Mouse (Mus musculus) spleen, adult 2 months (tissue): Measurements from ENCODE around the gene Bri3. TPM values are rescaled to one million over a fixed set of nuclear protein-coding genes. Genes with fewer than 3 reads are reported as not detected.

Experiments
- DNase-seq, 2 experiments: peaks; one replicate each; pipeline versions ENCODE4 v3.0.0 to v3.0.0-alpha.2; 2012 to 2021; ENCODE audit warnings: low spot score in 2 of 2, low read depth in 1 of 2
- H3K27ac ChIP-seq: fragments of 200-500 bp; 2 replicates; pipeline ENCODE4 v1.5.1; 2012; ENCODE audit warnings: low read length, inconsistent platforms; ENCODE audit not compliant: insufficient read depth
- H3K27me3 ChIP-seq: fragments of 200-500 bp; 2 replicates; pipeline ENCODE4 v1.6.1; 2012; ENCODE audit warnings: mild to moderate bottlenecking, moderate library complexity, low read length, inconsistent platforms; ENCODE audit not compliant: control insufficient read depth, insufficient read depth
- H3K36me3 ChIP-seq: fragments of 200-500 bp; 2 replicates; pipeline ENCODE4 v1.6.1; 2012; ENCODE audit warnings: mild to moderate bottlenecking, low read length, inconsistent platforms; ENCODE audit not compliant: control insufficient read depth, insufficient read depth
- H3K4me1 ChIP-seq: fragments of 200-500 bp; 2 replicates; pipeline ENCODE4 v1.6.1; 2011; ENCODE audit warnings: inconsistent platforms; ENCODE audit not compliant: control insufficient read depth, insufficient read depth, insufficient read length
- H3K4me3 ChIP-seq: fragments of 200-500 bp; 2 replicates; pipeline ENCODE4 v1.5.1; 2011; ENCODE audit warnings: mild to moderate bottlenecking, inconsistent platforms; ENCODE audit not compliant: insufficient read depth, insufficient read length; ENCODE audit errors: extremely low read depth
- CTCF ChIP-seq: fragments of 200-500 bp; IDR thresholded peaks from 2 replicates; pipeline ENCODE4 v1.5.1; 2011; ENCODE audit warnings: mild to moderate bottlenecking, inconsistent platforms; ENCODE audit not compliant: insufficient read depth, insufficient read length, insufficient replicate concordance; ENCODE audit errors: extremely low read depth
- POLR2A ChIP-seq: fragments of 200-500 bp; IDR thresholded peaks from 2 replicates; pipeline ENCODE4 v1.6.1; 2011; ENCODE audit warnings: low read depth, low read length, inconsistent platforms
- WGBS: fragments of 180-500 bp; shearing (Covaris S2); methylation state at CpG from one replicate; pipeline ENCODE4 v1.1.7; 2018; 5-methylcytosine and 5-hydroxymethylcytosine counted together
- polyA plus RNA-seq: library from polyadenylated mRNA; depleted of rRNA; stranded (reverse); fragments of >200 nt; gene quantifications from 2 replicates; pipeline ENCODE4 v1.2.3, GENCODE M21; 2012; rRNA removed

The Bri3 gene
- 50.2 and 60.3 TPM in 2 replicates for polyA plus RNA-seq

- Histone ChIP-seq H3K4me1 (no peaks in the 10 kb centered on the region), H3K27me3 (no peaks in the 10 kb centered on the region), H3K4me3 (no peak within 1 kb of the TSS), H3K27ac (no peak within 1 kb of the TSS), H3K36me3 (no peaks in the 10 kb centered on the region)
- 92% methylated on average over 7 of the region's 7 CpGs for WGBS
- TF ChIP-seq POLR2A, result no peak
- TF ChIP-seq CTCF, result no peak
- DNase-seq, result no peak
These were observed at the start of gene Bri3 for GRCm38 (mm10) chr5:144243901-144244487. TSS of gene Bri3 (plus strand) at chr5:144244437.

- peaks cover 2% of the 10 kb centered on the region; the same call in 1 of the 2 replicates for H3K4me1 ChIP-seq
- WGBS, result 92% methylated on average over 8 of the region's 8 CpGs
- TF ChIP-seq CTCF (no peak), POLR2A (no peak)
- no peak overlapping the region for H3K4me3 ChIP-seq
- DNase-seq, result no peak
- H3K27ac ChIP-seq, result no peak overlapping the region
- peaks cover 5% of the 10 kb centered on the region for H3K36me3 ChIP-seq
- no peaks in the 10 kb centered on the region for H3K27me3 ChIP-seq
These were observed 48.7 kb upstream of the Bri3 start for GRCm38 (mm10) chr5:144195567-144195966.

- Histone ChIP-seq H3K4me3 (no peak overlapping the region), H3K27ac (no peak overlapping the region), H3K27me3 (no peaks in the 10 kb centered on the region), H3K36me3 (peaks cover 28% of the 10 kb centered on the region), H3K4me1 (no peaks in the 10 kb centered on the region)
- TF ChIP-seq CTCF (no peak), POLR2A (no peak)
- DNase-seq, result no peak
- WGBS, result 92% methylated on average over 11 of the region's 11 CpGs
These were observed 43.6 kb upstream of the Bri3 start for GRCm38 (mm10) chr5:144200616-144201015.

GRCm38 (mm10) chr5:144202430-144202829 is 41.8 kb upstream of the Bri3 start:
- no peaks in the 10 kb centered on the region for H3K27me3 ChIP-seq
- 94% methylated on average over 6 of the region's 6 CpGs for WGBS
- H3K4me1 ChIP-seq, result no peaks in the 10 kb centered on the region
- no peak for DNase-seq
- TF ChIP-seq POLR2A (no peak), CTCF (peak; percentile 8; the same call in 1 of the 2 replicates)
- H3K4me3 ChIP-seq, result no peak overlapping the region
- H3K36me3 ChIP-seq, result peaks cover 32% of the 10 kb centered on the region
- no peak overlapping the region for H3K27ac ChIP-seq

- H3K4me1 ChIP-seq, result no peaks in the 10 kb centered on the region
- TF ChIP-seq POLR2A (no peak), CTCF (no peak)
- peaks cover 30% of the 10 kb centered on the region for H3K36me3 ChIP-seq
- WGBS, result 97% methylated on average over 10 of the region's 10 CpGs
- no peaks in the 10 kb centered on the region for H3K27me3 ChIP-seq
- H3K27ac ChIP-seq, result no peak overlapping the region
- no peak overlapping the region for H3K4me3 ChIP-seq
- no peak for DNase-seq
These were observed 40.8 kb upstream of the Bri3 start for GRCm38 (mm10) chr5:144203398-144203959.

- 94% methylated on average over 12 of the region's 12 CpGs for WGBS
- Histone ChIP-seq H3K27me3 (no peaks in the 10 kb centered on the region), H3K36me3 (peaks cover 33% of the 10 kb centered on the region), H3K4me1 (no peaks in the 10 kb centered on the region), H3K4me3 (no peak overlapping the region), H3K27ac (no peak overlapping the region)
- no peak for TF ChIP-seq CTCF
- TF ChIP-seq POLR2A, result no peak
- DNase-seq, result no peak
These were observed 39.9 kb upstream of the Bri3 start for GRCm38 (mm10) chr5:144204303-144204702.

- WGBS, result 96% methylated on average over 10 of the region's 10 CpGs
- TF ChIP-seq CTCF (no peak), POLR2A (no peak)
- H3K27ac ChIP-seq, result no peak overlapping the region
These were observed 39.3 kb upstream of the Bri3 start for GRCm38 (mm10) chr5:144204911-144205310.

More at GRCm38 (mm10) chr5:144204911-144205310, 39.3 kb upstream of the Bri3 start:
- Histone ChIP-seq H3K4me3 (no peak overlapping the region), H3K36me3 (peaks cover 38% of the 10 kb centered on the region), H3K27me3 (no peaks in the 10 kb centered on the region), H3K4me1 (no peaks in the 10 kb centered on the region)
- no peak for DNase-seq
